Mouse (Mus musculus) bone marrow, adult 2 months (tissue): Measurements from ENCODE around the gene Prkn.

Experiments used
- CTCF ChIP-seq: fragments of 200-500 bp; IDR thresholded peaks from 2 replicates; pipeline ENCODE4 v1.5.1; 2011; ENCODE audit warnings: low read length, control low read depth; ENCODE audit not compliant: control insufficient read depth, insufficient read depth
- POLR2A ChIP-seq: fragments of 200-500 bp; IDR thresholded peaks from 2 replicates; pipeline ENCODE4 v1.6.1; 2011; ENCODE audit warnings: low read depth, mild to moderate bottlenecking, control low read depth, low read length, borderline replicate concordance; ENCODE audit not compliant: control insufficient read depth

- TF ChIP-seq CTCF (no peak), POLR2A (no peak)
Observed at GRCm38 (mm10) chr17:11844989-11845388, 1004.8 kb downstream of the Prkn start.
